Mouse (Mus musculus) G1E (cell line): ENCODE data around the gene Acsbg1.

Experiments used
- CTCF ChIP-seq: IDR thresholded peaks from 2 replicates; pipeline ENCODE4 v1.5.1; 2012; ENCODE audit warnings: low read depth, low read length, inconsistent platforms, mixed read lengths
- GATA1 ChIP-seq: IDR thresholded peaks from 2 replicates; pipeline ENCODE4 v1.6.1; 2012; ENCODE audit warnings: borderline replicate concordance, low read length, inconsistent platforms, mixed read lengths
- GATA2 ChIP-seq: IDR thresholded peaks from 2 replicates; pipeline ENCODE4 v1.6.1; 2012; ENCODE audit warnings: low read depth, low read length, inconsistent platforms, borderline replicate concordance

GRCm38 (mm10) chr9:54705561-54705960 lies 43.9 kb upstream of the Acsbg1 start:
- TF ChIP-seq CTCF (no peak), GATA2 (no peak), GATA1 (no peak)
